Mouse (Mus musculus) midbrain, embryonic 12.5 days (tissue): ENCODE results near the gene Vmn1r35. TPM values are rescaled to one million over a fixed set of nuclear protein-coding genes. Genes with fewer than 3 reads are reported as not detected.
"Not testable (repeated sequence)": the region's sequence is repeated elsewhere in the genome, so short reads cannot be mapped to it uniquely, and the experiment has no call there.

Experiments used
- ATAC-seq: fragments of 200-750 bp; cut with Nextera tagmentation; 2 replicates; pipeline ENCODE4 v1.8.0; 2017; ENCODE audit warnings: low read depth, moderate TSS enrichment, moderate library complexity; ENCODE audit not compliant: low FRiP score
- H3K27ac ChIP-seq: fragments of 300-500 bp; sonication (generic); replicated peaks from 2 replicates; pipeline ENCODE4 v1.5.1; 2016; ENCODE audit warnings: mild to moderate bottlenecking
- H3K27me3 ChIP-seq: fragments of 300-500 bp; sonication (generic); 2 replicates; pipeline ENCODE4 v1.6.1; 2016; ENCODE audit warnings: mild to moderate bottlenecking
- H3K36me3 ChIP-seq: fragments of 300-500 bp; sonication (generic); 2 replicates; pipeline ENCODE4 v1.6.1; 2016
- H3K4me1 ChIP-seq: fragments of 300-500 bp; sonication (generic); 2 replicates; pipeline ENCODE4 v1.6.1; 2016
- H3K4me2 ChIP-seq: fragments of 300-500 bp; sonication (generic); replicated peaks from 2 replicates; pipeline ENCODE4 v1.6.1; 2016; ENCODE audit warnings: mild to moderate bottlenecking, moderate library complexity
- H3K4me3 ChIP-seq: fragments of 300-500 bp; sonication (generic); 2 replicates; pipeline ENCODE4 v1.5.1; 2016; ENCODE audit warnings: mild to moderate bottlenecking
- H3K9ac ChIP-seq: fragments of 300-500 bp; sonication (generic); replicated peaks from 2 replicates; pipeline ENCODE4 v1.6.1; 2016; ENCODE audit warnings: mild to moderate bottlenecking, moderate library complexity
- H3K9me3 ChIP-seq: fragments of 300-500 bp; sonication (generic); 2 replicates; pipeline ENCODE4 v1.6.1; 2016; ENCODE audit warnings: mild to moderate bottlenecking
- WGBS: fragments of 180-500 bp; shearing (Covaris S2); methylation state at CpG from one replicate; pipeline ENCODE4 v1.1.7; 2016; 5-methylcytosine and 5-hydroxymethylcytosine counted together
- polyA plus RNA-seq: library from polyadenylated mRNA; unstranded; fragments of >200 nt; fragmentation: Nextera tagmentation; extraction: Ambion mirVana; gene quantifications from 2 replicates; pipeline ENCODE4 v1.2.1, GENCODE M21; 2016

The Vmn1r35 gene
- polyA plus RNA-seq: not detected in 2 replicates

DNA sequence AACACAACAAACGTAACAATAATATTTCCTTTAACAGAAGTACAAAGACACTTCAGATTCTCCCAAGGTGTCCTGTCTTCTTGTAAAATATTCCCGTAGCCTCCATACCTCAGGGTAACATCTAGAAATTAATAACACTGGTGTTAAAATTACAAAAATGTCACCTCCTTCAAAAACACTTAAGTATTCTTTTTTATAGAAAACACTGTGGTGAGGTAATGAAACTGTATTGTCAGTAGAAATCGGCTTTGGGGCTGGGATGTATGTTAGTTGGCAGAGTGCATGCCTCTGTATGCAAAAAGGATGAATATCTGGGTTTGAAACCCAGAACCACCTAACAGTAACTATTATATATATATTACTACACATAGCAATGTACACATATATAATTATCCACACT, at the start of gene Vmn1r35:
Vmn1r35 (minus strand) TSS at position 101 of the 400 bp plus-strand sequence.
- Histone ChIP-seq H3K4me3 (no peak within 1 kb of the TSS), H3K9ac (no peak within 1 kb of the TSS), H3K9me3 (no peaks in the 10 kb centered on the region), H3K36me3 (no peaks in the 10 kb centered on the region), H3K27ac (no peak within 1 kb of the TSS), H3K4me1 (no peaks in the 10 kb centered on the region), H3K4me2 (no peak within 1 kb of the TSS), H3K27me3 (no peaks in the 10 kb centered on the region)
- no peak for ATAC-seq
- 88% methylated on average over 3 of the region's 3 CpGs for WGBS

DNA sequence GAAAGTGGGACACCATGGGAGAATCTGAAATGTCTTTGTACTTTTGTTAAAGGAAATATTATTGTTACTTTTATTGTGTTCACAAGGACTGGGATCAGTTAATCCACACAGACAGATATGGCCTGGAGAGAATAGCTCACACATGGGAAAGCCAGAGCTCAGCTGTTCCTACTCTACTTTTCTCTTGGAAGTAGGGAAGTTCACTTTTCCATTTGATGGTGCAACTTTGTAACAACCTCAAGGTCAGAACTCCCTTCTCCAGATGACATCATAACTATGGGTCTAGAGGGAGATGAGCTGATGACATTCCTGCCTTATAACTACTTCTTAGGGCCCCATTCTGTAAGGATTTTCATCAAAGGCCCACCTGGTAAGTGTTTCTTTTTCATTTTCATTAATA, 43.4 kb upstream of the Vmn1r35 start, which contains the start of gene Vmn1r37:
Vmn1r37 (plus strand) TSS at position 301 of the 400 bp plus-strand sequence.
- ATAC-seq, H3K4me1 ChIP-seq, H3K4me3 ChIP-seq, H3K36me3 ChIP-seq, H3K27me3 ChIP-seq, H3K4me2 ChIP-seq, H3K27ac ChIP-seq, H3K9me3 ChIP-seq, H3K9ac ChIP-seq: not testable (repeated sequence)

DNA sequence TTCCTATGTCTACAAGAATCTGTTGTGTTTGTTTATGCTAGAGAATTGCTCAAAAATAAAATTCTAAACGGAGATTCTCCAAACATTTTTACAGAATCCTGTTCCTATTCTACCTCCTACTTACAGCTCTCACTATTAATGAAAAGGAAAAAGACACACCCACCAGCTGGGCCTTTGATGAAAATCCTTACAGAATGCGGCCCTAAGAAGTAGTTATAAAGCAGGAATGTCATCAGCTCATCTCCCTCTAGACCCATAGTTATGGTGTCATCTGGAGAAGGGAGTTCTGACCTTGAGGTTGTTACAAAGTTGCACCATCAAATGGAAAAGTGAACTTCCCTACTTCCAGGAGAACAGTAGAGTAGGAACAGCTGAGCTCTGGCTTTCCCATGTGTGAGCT, 33.4 kb upstream of the Vmn1r35 start, which contains the start of gene Vmn1r36:
Vmn1r36 (minus strand) TSS at position 101 of the 400 bp plus-strand sequence.
- H3K9ac ChIP-seq, H3K4me1 ChIP-seq, H3K36me3 ChIP-seq, ATAC-seq, H3K9me3 ChIP-seq, H3K27ac ChIP-seq, H3K4me3 ChIP-seq, H3K27me3 ChIP-seq, H3K4me2 ChIP-seq: not testable (repeated sequence)
- 71% methylated on average over 2 of the region's 2 CpGs for WGBS

DNA sequence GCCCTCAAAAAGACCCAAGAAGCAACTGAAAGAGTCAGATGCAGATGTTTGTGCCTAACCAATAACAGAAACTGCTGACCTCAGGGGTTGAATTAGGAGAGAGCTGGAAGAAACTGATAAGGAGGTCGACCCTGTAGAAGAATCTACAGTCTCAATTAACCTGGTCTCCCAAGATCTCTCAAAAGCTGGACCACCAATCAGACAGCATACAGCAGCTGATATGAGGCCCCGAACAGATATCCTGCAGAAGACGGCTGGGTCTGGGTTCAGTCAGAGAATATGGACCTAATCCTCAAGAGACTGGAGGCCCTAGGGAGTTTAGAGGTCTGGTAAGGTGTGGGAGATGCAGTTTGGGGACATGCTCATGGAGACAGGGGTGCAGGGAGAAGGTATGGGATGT, 28.1 kb upstream of the Vmn1r35 start:
- 80% methylated on average over 3 of the region's 3 CpGs for WGBS
- Histone ChIP-seq H3K4me2 (no peak overlapping the region), H3K4me3 (no peak overlapping the region), H3K27ac (no peak overlapping the region), H3K9ac (no peak overlapping the region), H3K4me1 (no peaks in the 10 kb centered on the region), H3K36me3 (no peaks in the 10 kb centered on the region), H3K27me3 (no peaks in the 10 kb centered on the region), H3K9me3 (no peaks in the 10 kb centered on the region)
- no peak for ATAC-seq

DNA sequence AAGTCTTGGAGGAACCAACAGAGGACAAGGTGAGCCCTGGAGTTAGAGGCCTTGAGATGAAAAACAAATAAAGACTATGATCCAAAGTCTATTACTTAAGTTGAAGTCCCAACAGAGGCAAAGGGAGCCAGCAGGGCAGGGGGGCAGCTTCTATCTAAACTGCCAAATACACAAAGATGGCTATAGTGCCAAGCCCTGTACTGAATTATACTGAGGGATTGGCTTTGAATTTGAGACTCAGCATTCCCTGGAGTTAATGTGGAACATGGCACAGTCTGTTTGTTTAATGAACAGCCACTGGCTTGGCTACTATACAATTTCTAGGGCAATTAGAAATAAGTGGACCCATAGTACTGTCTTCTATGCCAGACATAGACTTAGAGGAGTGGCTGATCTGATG, 23.2 kb upstream of the Vmn1r35 start:
- Histone ChIP-seq H3K4me3 (no peak overlapping the region), H3K9ac (no peak overlapping the region), H3K4me2 (no peak overlapping the region), H3K36me3 (no peaks in the 10 kb centered on the region), H3K27me3 (no peaks in the 10 kb centered on the region), H3K9me3 (no peaks in the 10 kb centered on the region), H3K4me1 (no peaks in the 10 kb centered on the region), H3K27ac (no peak overlapping the region)
- ATAC-seq: no peak

DNA sequence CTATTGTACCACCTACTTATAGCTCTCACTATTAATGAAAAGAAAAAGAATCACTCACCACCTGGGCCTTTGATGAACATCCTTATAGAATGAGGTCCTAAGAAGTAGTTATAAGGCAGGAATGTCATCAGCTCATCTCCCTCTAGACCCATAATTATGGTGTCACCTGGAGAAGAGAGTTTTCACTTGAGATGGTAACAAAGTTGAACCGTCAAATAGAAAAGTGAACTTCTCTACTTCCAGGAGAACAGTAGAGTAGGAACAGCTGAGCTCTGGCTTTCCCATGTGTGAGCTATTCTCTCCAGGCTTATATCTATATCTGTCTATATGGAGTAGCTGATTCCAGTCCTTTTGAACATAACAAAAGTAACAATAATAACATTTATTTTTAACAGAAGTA, 41.9 kb downstream of the Vmn1r35 start, which contains the start of gene Vmn1r34:
Vmn1r34 (minus strand) TSS at position 101 of the 400 bp plus-strand sequence.
- H3K4me2 ChIP-seq: no peak within 1 kb of the TSS
- H3K9me3 ChIP-seq: no peaks in the 10 kb centered on the region
- H3K27me3 ChIP-seq: no peaks in the 10 kb centered on the region
- H3K4me1 ChIP-seq: no peaks in the 10 kb centered on the region
- no peak within 1 kb of the TSS for H3K27ac ChIP-seq
- H3K9ac ChIP-seq: no peak within 1 kb of the TSS
- H3K36me3 ChIP-seq: no peaks in the 10 kb centered on the region
- 85% methylated on average over 1 of the region's 1 CpGs for WGBS
- no peak for ATAC-seq
- no peak within 1 kb of the TSS for H3K4me3 ChIP-seq

Other genes with a start within 250 kb of the Vmn1r35 start
- 86.3 and 96.0 TPM in 2 replicates for gene Mad2l1, start 150.5 kb downstream of the Vmn1r35 start, polyA plus RNA-seq
- 0.08 and 0.15 TPM in 2 replicates for gene Vmn1r32, start 125.8 kb downstream of the Vmn1r35 start, polyA plus RNA-seq
- not detected in 2 replicates for gene Vmn1r33, start 67.6 kb downstream of the Vmn1r35 start, polyA plus RNA-seq
- not detected in 2 replicates for gene Vmn1r34, start 42.0 kb downstream of the Vmn1r35 start, polyA plus RNA-seq
- gene Vmn1r36, start 33.3 kb upstream of the Vmn1r35 start, polyA plus RNA-seq: not detected in 2 replicates
- not detected in 2 replicates for gene Vmn1r37, start 43.5 kb upstream of the Vmn1r35 start, polyA plus RNA-seq
- not detected in 2 replicates for gene Vmn1r38, start 96.7 kb upstream of the Vmn1r35 start, polyA plus RNA-seq
- not detected in 2 replicates for gene Vmn1r39, start 124.7 kb upstream of the Vmn1r35 start, polyA plus RNA-seq
- gene Gng12, start 210.5 kb upstream of the Vmn1r35 start, polyA plus RNA-seq: 31.7 and 34.7 TPM in 2 replicates